Mouse (Mus musculus) urinary bladder, adult 2 months (tissue): Measurements from ENCODE around the gene Olfr307. TPM values are rescaled to one million over a fixed set of nuclear protein-coding genes. Genes with fewer than 3 reads are reported as not detected.
"Not testable (repeated sequence)": the region's sequence is repeated elsewhere in the genome, so short reads cannot be mapped to it uniquely, and the experiment has no call there.

ENCODE experiments used
- DNase-seq: peaks from one replicate; pipeline ENCODE4 v3.0.0; 2022; ENCODE audit warnings: low spot score
- polyA plus RNA-seq: library from polyadenylated mRNA; depleted of rRNA; stranded (reverse); fragments of >200 nt; gene quantifications from 2 replicates; pipeline ENCODE4 v1.2.3, GENCODE M21; 2012; rRNA removed

The Olfr307 gene
- not detected in 2 replicates for polyA plus RNA-seq

- DNase-seq = no peak
Observed at GRCm38 (mm10) chr7:86337486-86337885, at the start of gene Olfr307. Gene Olfr307, minus strand, starts transcription at chr7:86337586.

- no peak for DNase-seq
Observed at GRCm38 (mm10) chr7:86386558-86386957, 49.2 kb upstream of the Olfr307 start, which contains the start of gene Olfr304. Gene Olfr304, minus strand, starts transcription at chr7:86386658.

GRCm38 (mm10) chr7:86385769-86386168 lies 48.4 kb upstream of the Olfr307 start:
- DNase-seq = no peak

- DNase-seq = no peak
Observed at GRCm38 (mm10) chr7:86366828-86367227, 29.4 kb upstream of the Olfr307 start, which contains the start of gene Olfr305. Gene Olfr305, minus strand, starts transcription at chr7:86366928.

- DNase-seq = not testable (repeated sequence)
Observed at GRCm38 (mm10) chr7:86346296-86346695, 8.9 kb upstream of the Olfr307 start.

- no peak for DNase-seq
Observed at GRCm38 (mm10) chr7:86344253-86344652, 6.9 kb upstream of the Olfr307 start.

GRCm38 (mm10) chr7:86342881-86343565 lies 5.6 kb upstream of the Olfr307 start:
- DNase-seq = no peak

- DNase-seq = no peak
Observed at GRCm38 (mm10) chr7:86325530-86325929, 11.9 kb downstream of the Olfr307 start, which contains the start of gene Olfr308. Gene Olfr308, minus strand, starts transcription at chr7:86325630.

- DNase-seq = no peak
Observed at GRCm38 (mm10) chr7:86321323-86321722, 16.1 kb downstream of the Olfr307 start.

GRCm38 (mm10) chr7:86313608-86314007 lies 23.8 kb downstream of the Olfr307 start, which contains the start of gene Olfr309:
Gene Olfr309, minus strand, starts transcription at chr7:86313708.
- no peak for DNase-seq

Other genes starting within 250 kb of the Olfr307 start
- gene Vmn2r75, start 165.8 kb downstream of the Olfr307 start, polyA plus RNA-seq = not detected in 2 replicates
- gene Vmn2r76, start 91.3 kb downstream of the Olfr307 start, polyA plus RNA-seq = not detected in 2 replicates
- not detected in 2 replicates for gene Olfr310, start 60.4 kb downstream of the Olfr307 start, polyA plus RNA-seq
- not detected in 2 replicates for gene Olfr309, start 23.9 kb downstream of the Olfr307 start, polyA plus RNA-seq
- gene Olfr308, start 12.0 kb downstream of the Olfr307 start, polyA plus RNA-seq = not detected in 2 replicates
- not detected in 2 replicates for gene Olfr305, start 29.3 kb upstream of the Olfr307 start, polyA plus RNA-seq
- not detected in 2 replicates for gene Olfr304, start 49.1 kb upstream of the Olfr307 start, polyA plus RNA-seq
- gene Olfr303, start 60.2 kb upstream of the Olfr307 start, polyA plus RNA-seq = not detected in 2 replicates
- not detected in 2 replicates for gene Olfr301, start 66.3 kb upstream of the Olfr307 start, polyA plus RNA-seq
- not detected in 2 replicates for gene Olfr299, start 122.3 kb upstream of the Olfr307 start, polyA plus RNA-seq
- gene Olfr298, start 154.9 kb upstream of the Olfr307 start, polyA plus RNA-seq = not detected in 2 replicates
- gene Olfr297, start 182.4 kb upstream of the Olfr307 start, polyA plus RNA-seq = not detected in 2 replicates
- gene Olfr295, start 246.3 kb upstream of the Olfr307 start, polyA plus RNA-seq = not detected in 2 replicates